Comparison of ENCODE assay signal across 8 mouse cellular contexts in genomic region chr7:45481374-45481927, GRCm38 (mm10). TPM values are rescaled to one million over a fixed set of nuclear protein-coding genes. Genes with fewer than 3 reads are reported as not detected.
DNase-seq lines count a peak whose midpoint lies in the region; ATAC-seq lines count a peak whose summit lies in the region.

Tulp2 (plus strand) TSS chr7:45481877.

- 54% methylated on average over 15 of the region's 15 CpGs for WGBS in intestine, embryonic 15.5 days
- WGBS in limb, embryonic 12.5 days: 55% methylated on average over 14 of the region's 15 CpGs
- 48% methylated on average over 15 of the region's 15 CpGs for WGBS in midbrain, embryonic 12.5 days

- no peaks in the 10 kb centered on the region for H3K9me3 ChIP-seq in intestine, embryonic 15.5 days
- no peaks in the 10 kb centered on the region for H3K9me3 ChIP-seq in limb, embryonic 12.5 days
- H3K9me3 ChIP-seq in midbrain, embryonic 12.5 days: no peaks in the 10 kb centered on the region

- H3K27me3 ChIP-seq in intestine, embryonic 15.5 days (replicated peaks): no peaks in the 10 kb centered on the region
- H3K27me3 ChIP-seq in limb, embryonic 12.5 days: no peaks in the 10 kb centered on the region
- H3K27me3 ChIP-seq in midbrain, embryonic 12.5 days: no peaks in the 10 kb centered on the region

- no peak within 1 kb of the TSS for H3K27ac ChIP-seq in intestine, embryonic 15.5 days
- no peak within 1 kb of the TSS for H3K27ac ChIP-seq in limb, embryonic 12.5 days
- H3K27ac ChIP-seq in midbrain, embryonic 12.5 days (replicated peaks): no peak within 1 kb of the TSS

- H3K4me3 ChIP-seq in intestine, embryonic 15.5 days (replicated peaks): no peak within 1 kb of the TSS
- H3K4me3 ChIP-seq in limb, embryonic 12.5 days (replicated peaks): no peak within 1 kb of the TSS
- H3K4me3 ChIP-seq in midbrain, embryonic 12.5 days: no peak within 1 kb of the TSS

- H3K9ac ChIP-seq in intestine, embryonic 15.5 days: no peak within 1 kb of the TSS
- H3K9ac ChIP-seq in limb, embryonic 12.5 days (replicated peaks): no peak within 1 kb of the TSS
- H3K9ac ChIP-seq in midbrain, embryonic 12.5 days (replicated peaks): no peak within 1 kb of the TSS

- H3K36me3 ChIP-seq in intestine, embryonic 15.5 days: no peaks in the 10 kb centered on the region
- no peaks in the 10 kb centered on the region for H3K36me3 ChIP-seq in limb, embryonic 12.5 days
- no peaks in the 10 kb centered on the region for H3K36me3 ChIP-seq in midbrain, embryonic 12.5 days

- no peaks in the 10 kb centered on the region for H3K4me1 ChIP-seq in intestine, embryonic 15.5 days (replicated peaks)
- H3K4me1 ChIP-seq in limb, embryonic 12.5 days (replicated peaks): no peaks in the 10 kb centered on the region
- no peaks in the 10 kb centered on the region for H3K4me1 ChIP-seq in midbrain, embryonic 12.5 days

- peak; percentile 71 for DNase-seq in adrenal gland, postnatal 14 days
- no peak for DNase-seq in adrenal gland, adult 8-10 months
- DNase-seq in adipocyte (ENCODE audit: low spot score): peak; percentile 64
- DNase-seq in frontal cortex, postnatal 10 days (ENCODE audit: low spot score in 2 of 2): peak; percentile 58 to 63
- DNase-seq in spleen, postnatal 4 days (ENCODE audit: low spot score in 2 of 2): peak; percentile 71 to 78

- no peak within 1 kb of the TSS for H3K4me2 ChIP-seq in intestine, embryonic 15.5 days (replicated peaks)
- H3K4me2 ChIP-seq in limb, embryonic 12.5 days: no peak within 1 kb of the TSS
- H3K4me2 ChIP-seq in midbrain, embryonic 12.5 days (replicated peaks): no peak within 1 kb of the TSS

- peak; percentile 76 for ATAC-seq in intestine, embryonic 15.5 days
- ATAC-seq in limb, embryonic 12.5 days (ENCODE audit: insufficient number of reproducible peaks, insufficient read depth, low FRiP score, low TSS enrichment, low read depth): peak; percentile 78
- peak; percentile 54 for ATAC-seq in midbrain, embryonic 12.5 days (ENCODE audit: low FRiP score, low read depth)

RNA-seq across cellular contexts. Expression of gene Tulp2, which starts in this region (rescaled TPM):
- total RNA-seq in adrenal gland, postnatal 14 days (2021): 0.49 and 1.1 TPM in 2 replicates
- 1 to 10 TPM in 2 of 4 experiments, under 1 TPM in 2; 0.20 to 2.5 (median 0.94) TPM for total RNA-seq in adrenal gland, adult 8-10 months (2022)
- 1.8 and 1.9 TPM in 2 replicates for polyA plus RNA-seq in intestine, embryonic 15.5 days (2015; fragmentation: Nextera tagmentation; extraction: Ambion mirVana)
- polyA plus RNA-seq in limb, embryonic 12.5 days (2016; fragmentation: Nextera tagmentation; extraction: Ambion mirVana): 1.4 TPM in 2 replicates
- 0.22 TPM in 2 replicates for polyA plus RNA-seq in midbrain, embryonic 12.5 days (2016; fragmentation: Nextera tagmentation; extraction: Ambion mirVana)

Comparison
In these comparisons a context has a peak if more than half of its experiments do, and no peak if none do; other contexts are left out.
1. Peak in ATAC-seq in midbrain, embryonic 12.5 days; RNA of the gene not detected or under 1 TPM.